Mouse (Mus musculus) ovary, postnatal 10 days (tissue): Measurements from ENCODE around the gene Plxna2.

ENCODE experiments used
- DNase-seq: peaks from one replicate; pipeline ENCODE4 v3.0.0; 2022; ENCODE audit warnings: low spot score

Plxna2 gene

GRCm38 (mm10) chr1:194622677-194623076 lies 4.7 kb downstream of the Plxna2 start:
- no peak for DNase-seq

- DNase-seq = no peak
Measured at GRCm38 (mm10) chr1:194623641-194624040, 5.6 kb downstream of the Plxna2 start.

GRCm38 (mm10) chr1:194624411-194624810 lies 6.4 kb downstream of the Plxna2 start:
- DNase-seq = no peak

- no peak for DNase-seq
Measured at GRCm38 (mm10) chr1:194624973-194625372, 7.0 kb downstream of the Plxna2 start.

GRCm38 (mm10) chr1:194626109-194626508 lies 8.1 kb downstream of the Plxna2 start:
- no peak for DNase-seq

- DNase-seq = no peak
Measured at GRCm38 (mm10) chr1:194627286-194627685, 9.3 kb downstream of the Plxna2 start.

- DNase-seq = no peak
Measured at GRCm38 (mm10) chr1:194629135-194629689, 11.2 kb downstream of the Plxna2 start.

GRCm38 (mm10) chr1:194630498-194631056 lies 12.6 kb downstream of the Plxna2 start:
- no peak for DNase-seq

- no peak for DNase-seq
Measured at GRCm38 (mm10) chr1:194631574-194631973, 13.6 kb downstream of the Plxna2 start.

- DNase-seq = no peak
Measured at GRCm38 (mm10) chr1:194632029-194632428, 14.0 kb downstream of the Plxna2 start.

GRCm38 (mm10) chr1:194635411-194635810 lies 17.4 kb downstream of the Plxna2 start:
- DNase-seq = no peak

GRCm38 (mm10) chr1:194635942-194636341 lies 17.9 kb downstream of the Plxna2 start:
- DNase-seq = no peak

- DNase-seq = no peak
Measured at GRCm38 (mm10) chr1:194637391-194638304, 19.6 kb downstream of the Plxna2 start.

GRCm38 (mm10) chr1:194641601-194642301 lies 23.7 kb downstream of the Plxna2 start:
- no peak for DNase-seq

GRCm38 (mm10) chr1:194642302-194642787 lies 24.3 kb downstream of the Plxna2 start:
- no peak for DNase-seq

GRCm38 (mm10) chr1:194643930-194644329 lies 25.9 kb downstream of the Plxna2 start:
- no peak for DNase-seq

GRCm38 (mm10) chr1:194645898-194646297 lies 27.9 kb downstream of the Plxna2 start:
- DNase-seq = no peak

GRCm38 (mm10) chr1:194650076-194650475 lies 32.1 kb downstream of the Plxna2 start:
- no peak for DNase-seq

- DNase-seq = no peak
Measured at GRCm38 (mm10) chr1:194650566-194650965, 32.5 kb downstream of the Plxna2 start.

GRCm38 (mm10) chr1:194651987-194652386 lies 34.0 kb downstream of the Plxna2 start:
- no peak for DNase-seq

- no peak for DNase-seq
Measured at GRCm38 (mm10) chr1:194658459-194659160, 40.6 kb downstream of the Plxna2 start.
